Mouse (Mus musculus) limb, embryonic 12.5 days (tissue): ENCODE results near the gene Chst13. TPM values are rescaled to one million over a fixed set of nuclear protein-coding genes. Genes with fewer than 3 reads are reported as not detected.
A peak's percentile ranks its signal among the peaks of the same experiment; 100 is the strongest.

Experiments
- ATAC-seq: fragments of 200-750 bp; cut with Nextera tagmentation; 2 replicates; pipeline ENCODE4 v1.8.0; 2017; ENCODE audit warnings: low read depth, moderate TSS enrichment; ENCODE audit not compliant: insufficient number of reproducible peaks, insufficient read depth, low FRiP score, low TSS enrichment
- H3K27ac ChIP-seq: fragments of 300-500 bp; sonication (generic); 2 replicates; pipeline ENCODE4 v1.5.1; 2016; ENCODE audit warnings: mild to moderate bottlenecking, moderate library complexity
- H3K27me3 ChIP-seq: fragments of 300-500 bp; sonication (generic); 2 replicates; pipeline ENCODE4 v1.6.1; 2016; ENCODE audit warnings: mild to moderate bottlenecking, moderate library complexity
- H3K36me3 ChIP-seq: fragments of 300-500 bp; sonication (generic); 2 replicates; pipeline ENCODE4 v1.6.1; 2016; ENCODE audit warnings: mild to moderate bottlenecking, moderate library complexity
- H3K4me1 ChIP-seq: fragments of 300-500 bp; sonication (generic); replicated peaks from 2 replicates; pipeline ENCODE4 v1.6.1; 2016
- H3K4me2 ChIP-seq: fragments of 300-500 bp; sonication (generic); 2 replicates; pipeline ENCODE4 v1.6.1; 2016; ENCODE audit warnings: mild to moderate bottlenecking, moderate library complexity
- H3K4me3 ChIP-seq: fragments of 300-500 bp; sonication (generic); replicated peaks from 2 replicates; pipeline ENCODE4 v1.5.1; 2016; ENCODE audit warnings: mild to moderate bottlenecking
- H3K9ac ChIP-seq: fragments of 300-500 bp; sonication (generic); replicated peaks from 2 replicates; pipeline ENCODE4 v1.6.1; 2016; ENCODE audit warnings: mild to moderate bottlenecking, moderate library complexity
- H3K9me3 ChIP-seq: fragments of 300-500 bp; sonication (generic); 2 replicates; pipeline ENCODE4 v1.6.1; 2016; ENCODE audit warnings: mild to moderate bottlenecking, moderate library complexity
- WGBS: fragments of 180-500 bp; shearing (Covaris S2); methylation state at CpG from one replicate; pipeline ENCODE4 v1.1.7; 2016; 5-methylcytosine and 5-hydroxymethylcytosine counted together
- polyA plus RNA-seq: library from polyadenylated mRNA; unstranded; fragments of >200 nt; fragmentation: Nextera tagmentation; extraction: Ambion mirVana; gene quantifications from 2 replicates; pipeline ENCODE4 v1.2.1, GENCODE M21; 2016

Gene Chst13
- polyA plus RNA-seq, 1 experiment from 2014 or later: not detected

GRCm38 (mm10) chr6:90348500-90348899 is 23.5 kb upstream of the Chst13 start:
- 0 out of 2 replicates have a peak, but pooled peaks cover 9% of the 10 kb centered on the region for H3K4me1 ChIP-seq
- H3K4me3 ChIP-seq: no peak overlapping the region
- no peak overlapping the region for H3K27ac ChIP-seq
- H3K9me3 ChIP-seq: no peaks in the 10 kb centered on the region; the same call in 1 of the 2 replicates
- no peak overlapping the region for H3K9ac ChIP-seq
- ATAC-seq: no peak
- 78% methylated on average over 4 of the region's 4 CpGs for WGBS
- H3K4me2 ChIP-seq: no peak overlapping the region
- peaks cover 5% of the 10 kb centered on the region; the same call in 1 of the 2 replicates for H3K27me3 ChIP-seq
- H3K36me3 ChIP-seq: no peaks in the 10 kb centered on the region

GRCm38 (mm10) chr6:90347183-90347582 is 22.2 kb upstream of the Chst13 start:
- no peak overlapping the region for H3K4me2 ChIP-seq
- WGBS: 80% methylated on average over 4 of the region's 4 CpGs
- H3K27ac ChIP-seq: no peak overlapping the region
- peaks cover 5% of the 10 kb centered on the region; the same call in 1 of the 2 replicates for H3K27me3 ChIP-seq
- H3K9ac ChIP-seq: no peak overlapping the region
- no peaks in the 10 kb centered on the region for H3K36me3 ChIP-seq
- no peak overlapping the region for H3K4me3 ChIP-seq
- 0 out of 2 replicates have a peak, but pooled peaks cover 9% of the 10 kb centered on the region for H3K4me1 ChIP-seq
- ATAC-seq: no peak
- no peaks in the 10 kb centered on the region for H3K9me3 ChIP-seq

GRCm38 (mm10) chr6:90342343-90342742 is 17.4 kb upstream of the Chst13 start:
- Histone ChIP-seq H3K4me1 (no peaks in the 10 kb centered on the region), H3K9me3 (no peaks in the 10 kb centered on the region), H3K36me3 (no peaks in the 10 kb centered on the region), H3K4me2 (no peak overlapping the region), H3K27me3 (peaks cover 5% of the 10 kb centered on the region; the same call in 1 of the 2 replicates), H3K9ac (no peak overlapping the region), H3K4me3 (no peak overlapping the region), H3K27ac (no peak overlapping the region)
- no peak for ATAC-seq
- WGBS: 79% methylated on average over 2 of the region's 2 CpGs

- WGBS: 90% methylated on average over 3 of the region's 3 CpGs
- Histone ChIP-seq H3K9ac (no peak overlapping the region), H3K27me3 (no peaks in the 10 kb centered on the region), H3K4me2 (no peak overlapping the region), H3K27ac (no peak overlapping the region), H3K4me3 (no peak overlapping the region), H3K4me1 (no peaks in the 10 kb centered on the region), H3K36me3 (no peaks in the 10 kb centered on the region), H3K9me3 (no peaks in the 10 kb centered on the region)
- ATAC-seq: no peak
These were observed 9.3 kb upstream of the Chst13 start for GRCm38 (mm10) chr6:90334244-90334643.

GRCm38 (mm10) chr6:90332561-90333425 is 7.8 kb upstream of the Chst13 start, which contains the start of gene Uroc1:
TSS of gene Uroc1 (plus strand) at chr6:90333284.
- Histone ChIP-seq H3K9me3 (no peaks in the 10 kb centered on the region), H3K4me1 (no peaks in the 10 kb centered on the region), H3K27ac (no peak within 1 kb of the TSS), H3K4me3 (no peak within 1 kb of the TSS), H3K9ac (no peak within 1 kb of the TSS), H3K4me2 (no peak within 1 kb of the TSS), H3K36me3 (no peaks in the 10 kb centered on the region), H3K27me3 (no peaks in the 10 kb centered on the region)
- 85% methylated on average over 7 of the region's 7 CpGs for WGBS
- no peak for ATAC-seq

- Histone ChIP-seq H3K4me3 (no peak overlapping the region), H3K4me1 (0 out of 2 replicates have a peak, but pooled peaks cover under 1% of the 10 kb centered on the region), H3K9me3 (no peaks in the 10 kb centered on the region), H3K9ac (no peak overlapping the region), H3K27ac (no peak overlapping the region), H3K27me3 (peaks cover 9% of the 10 kb centered on the region), H3K4me2 (no peak overlapping the region), H3K36me3 (no peaks in the 10 kb centered on the region)
- WGBS: 29% methylated on average over 1 of the region's 1 CpGs
- ATAC-seq: no peak
These were observed 5.0 kb upstream of the Chst13 start for GRCm38 (mm10) chr6:90329953-90330352.

GRCm38 (mm10) chr6:90327670-90328069 is 2.7 kb upstream of the Chst13 start:
- Histone ChIP-seq H3K27ac (no peak overlapping the region), H3K4me1 (0 out of 2 replicates have a peak, but pooled peaks cover 3% of the 10 kb centered on the region), H3K36me3 (no peaks in the 10 kb centered on the region), H3K4me2 (no peak overlapping the region), H3K9me3 (no peaks in the 10 kb centered on the region), H3K27me3 (peaks cover 20% of the 10 kb centered on the region), H3K4me3 (no peak overlapping the region), H3K9ac (no peak overlapping the region)
- 19% methylated on average over 6 of the region's 6 CpGs for WGBS
- no peak for ATAC-seq

- H3K9me3 ChIP-seq: no peaks in the 10 kb centered on the region
- no peak overlapping the region for H3K4me3 ChIP-seq
- no peak overlapping the region for H3K27ac ChIP-seq
- no peaks in the 10 kb centered on the region for H3K36me3 ChIP-seq
- 0 out of 2 replicates have a peak, but pooled peaks cover 3% of the 10 kb centered on the region for H3K4me1 ChIP-seq
- H3K4me2 ChIP-seq: peak overlapping the region; percentile 51; the same call in 1 of the 2 replicates
- no peak for ATAC-seq
- H3K9ac ChIP-seq: no peak overlapping the region
- 54% methylated on average over 3 of the region's 3 CpGs for WGBS
- peaks cover 20% of the 10 kb centered on the region for H3K27me3 ChIP-seq
These were observed 522 bp downstream of the Chst13 start for GRCm38 (mm10) chr6:90324463-90324862.

- Histone ChIP-seq H3K4me2 (no peak overlapping the region), H3K27ac (no peak overlapping the region), H3K4me1 (0 out of 2 replicates have a peak, but pooled peaks cover 3% of the 10 kb centered on the region), H3K27me3 (peaks cover 20% of the 10 kb centered on the region), H3K9me3 (no peaks in the 10 kb centered on the region), H3K9ac (no peak overlapping the region), H3K36me3 (no peaks in the 10 kb centered on the region), H3K4me3 (no peak overlapping the region)
- no peak for ATAC-seq
- WGBS: 71% methylated on average over 3 of the region's 3 CpGs
These were observed 959 bp downstream of the Chst13 start for GRCm38 (mm10) chr6:90324026-90324425.

- WGBS: 55% methylated on average over 4 of the region's 4 CpGs
- peaks cover 20% of the 10 kb centered on the region for H3K27me3 ChIP-seq
- H3K9me3 ChIP-seq: no peaks in the 10 kb centered on the region
- ATAC-seq: no peak
- H3K27ac ChIP-seq: no peak overlapping the region
- 0 out of 2 replicates have a peak, but pooled peaks cover 3% of the 10 kb centered on the region for H3K4me1 ChIP-seq
- no peak overlapping the region for H3K4me3 ChIP-seq
- no peak overlapping the region for H3K4me2 ChIP-seq
- H3K9ac ChIP-seq: no peak overlapping the region
- H3K36me3 ChIP-seq: no peaks in the 10 kb centered on the region
These were observed 3.2 kb downstream of the Chst13 start for GRCm38 (mm10) chr6:90321811-90322210.

GRCm38 (mm10) chr6:90320429-90320828 is 4.6 kb downstream of the Chst13 start:
- Histone ChIP-seq H3K9ac (no peak overlapping the region), H3K4me3 (no peak overlapping the region), H3K27me3 (peaks cover 16% of the 10 kb centered on the region), H3K27ac (no peak overlapping the region), H3K36me3 (no peaks in the 10 kb centered on the region), H3K4me2 (no peak overlapping the region), H3K9me3 (0 out of 2 replicates have a peak, but pooled peaks cover 5% of the 10 kb centered on the region), H3K4me1 (0 out of 2 replicates have a peak, but pooled peaks cover 3% of the 10 kb centered on the region)
- 81% methylated on average over 5 of the region's 5 CpGs for WGBS
- ATAC-seq: no peak
